Mouse (Mus musculus): Measurements from ENCODE around the gene Cep83.
"Not testable (repeated sequence)": the region's sequence is repeated elsewhere in the genome, so short reads cannot be mapped to it uniquely, and the experiment has no call there.

Cep83 gene

DNA sequence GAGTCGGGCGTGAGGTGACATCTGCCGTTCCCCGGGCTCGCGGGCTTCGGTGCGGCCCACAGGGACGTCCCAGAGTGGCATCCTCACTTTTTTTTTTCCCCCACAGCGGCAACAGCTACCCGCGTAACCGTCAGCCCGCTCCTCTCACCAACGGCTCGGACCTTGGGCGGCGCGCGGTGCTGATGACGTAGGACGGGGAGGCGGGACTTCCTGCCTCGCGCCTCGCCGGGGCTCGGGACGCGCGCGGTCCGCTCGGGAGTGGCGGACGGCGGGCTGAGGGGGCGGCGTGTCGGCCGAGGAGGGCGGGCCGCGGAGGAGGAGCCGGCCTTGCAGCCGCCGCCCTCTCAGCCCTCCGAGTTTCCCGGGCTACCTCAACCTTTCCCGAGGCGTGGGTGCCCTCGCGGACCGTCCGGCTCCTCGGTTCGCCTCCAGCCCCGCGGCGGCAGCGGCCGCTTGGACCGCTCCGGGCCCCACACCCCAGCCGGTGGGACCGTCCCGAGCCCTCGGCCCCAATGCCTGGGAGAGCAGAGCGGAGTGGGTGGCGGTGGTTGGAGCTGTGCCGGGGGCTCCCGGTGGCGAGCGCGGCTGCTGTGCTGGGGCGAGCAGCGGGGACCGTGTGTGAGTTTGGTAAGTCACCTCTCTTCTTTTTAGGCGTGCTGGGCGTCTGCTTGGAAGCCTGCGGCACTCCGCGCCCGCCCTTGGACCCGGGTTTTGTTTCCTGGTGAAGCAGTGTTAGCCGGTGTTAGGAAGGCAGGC, at the start of gene Cep83:
Gene Cep83 (plus strand): TSS at position 235 of the 756 bp plus-strand sequence.
- in situ Hi-C loops (cut with MboI, MseI), result loop anchor here (5.0 kb wide), 1 partner anchor 254 kb away; the partner anchor contains the start of gene Plxnc1

DNA sequence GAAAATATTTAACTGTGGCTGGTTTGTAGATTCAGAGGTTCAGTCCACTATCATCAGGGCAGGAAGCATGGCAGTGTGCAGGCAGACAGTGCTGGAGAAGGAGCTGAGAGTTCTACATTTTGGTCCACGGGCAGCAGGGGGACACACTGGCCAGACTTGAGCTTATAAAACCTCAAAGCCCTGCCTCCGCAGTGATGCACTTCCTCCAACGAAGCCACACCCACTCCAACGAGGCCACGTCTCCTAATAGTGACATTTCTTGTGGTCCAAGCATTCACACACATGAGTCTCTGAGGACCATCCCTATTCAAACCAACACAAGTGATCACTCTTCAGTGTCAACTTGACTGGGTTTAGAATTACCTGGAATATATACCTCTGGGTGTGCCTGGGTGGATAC, 49.2 kb upstream of the Cep83 start:
- in situ Hi-C loops (cut with MboI, MseI), result no loop called here

DNA sequence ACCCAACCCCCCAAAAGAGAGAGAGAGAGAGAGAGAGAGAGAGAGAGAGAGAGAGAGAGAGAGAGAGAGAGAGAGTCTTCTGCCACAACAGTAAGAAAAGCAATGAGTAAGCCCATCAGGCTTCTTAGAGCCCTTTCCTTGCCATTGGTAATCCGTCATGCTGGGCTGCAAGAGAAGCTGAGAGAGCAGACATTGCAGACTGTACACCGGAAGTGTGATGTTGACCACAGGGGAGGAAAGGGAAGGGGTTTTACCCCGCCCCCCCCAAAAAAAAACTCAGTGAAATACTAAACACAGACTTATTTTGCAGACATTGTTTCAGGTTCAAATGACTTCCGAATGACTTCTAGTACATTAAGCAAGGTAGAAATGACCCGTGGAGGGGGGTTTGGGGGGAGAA, 48.4 kb upstream of the Cep83 start:
- in situ Hi-C loops (cut with MboI, MseI), result no loop called here

DNA sequence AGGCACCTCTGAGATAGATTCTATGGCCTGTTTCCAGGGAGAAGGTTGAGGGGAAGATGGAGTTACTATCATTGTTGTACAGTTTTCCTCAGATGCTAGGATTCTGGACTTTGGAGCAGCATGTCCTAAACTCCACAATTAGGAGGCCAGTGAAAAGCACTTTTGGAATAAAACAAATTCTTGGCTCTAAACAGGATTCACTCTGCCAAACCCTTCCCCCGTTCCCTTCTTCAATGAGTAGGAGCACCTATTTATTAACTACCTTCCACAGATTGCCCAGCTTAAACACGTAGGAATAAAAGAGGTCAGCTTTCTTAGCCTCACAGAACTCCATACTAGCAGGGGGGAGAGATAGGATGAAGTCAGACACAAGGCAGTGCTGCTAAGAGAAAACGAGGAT, 24.4 kb upstream of the Cep83 start:
- in situ Hi-C loops (cut with MboI, MseI), result no loop called here

DNA sequence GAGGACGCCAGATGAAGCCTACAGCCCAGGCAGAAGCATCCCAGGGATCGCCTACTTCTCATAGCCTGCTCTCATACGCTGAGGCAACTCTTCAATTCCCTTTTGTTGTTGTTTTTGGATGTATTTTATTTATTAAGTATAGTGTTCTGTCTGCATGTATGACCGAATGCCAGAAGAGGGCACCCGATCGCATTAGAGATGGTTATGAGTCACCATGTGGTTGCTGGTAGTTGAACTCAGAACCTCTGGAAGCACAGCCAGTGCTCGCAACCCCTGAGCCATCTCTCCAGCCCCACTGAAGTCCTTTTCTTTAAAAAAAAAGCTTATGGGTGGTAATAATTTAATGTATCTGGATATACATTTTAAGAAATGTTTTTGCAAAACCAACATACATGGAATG, 24.0 kb upstream of the Cep83 start:
- in situ Hi-C loops (cut with MboI, MseI), result no loop called here

DNA sequence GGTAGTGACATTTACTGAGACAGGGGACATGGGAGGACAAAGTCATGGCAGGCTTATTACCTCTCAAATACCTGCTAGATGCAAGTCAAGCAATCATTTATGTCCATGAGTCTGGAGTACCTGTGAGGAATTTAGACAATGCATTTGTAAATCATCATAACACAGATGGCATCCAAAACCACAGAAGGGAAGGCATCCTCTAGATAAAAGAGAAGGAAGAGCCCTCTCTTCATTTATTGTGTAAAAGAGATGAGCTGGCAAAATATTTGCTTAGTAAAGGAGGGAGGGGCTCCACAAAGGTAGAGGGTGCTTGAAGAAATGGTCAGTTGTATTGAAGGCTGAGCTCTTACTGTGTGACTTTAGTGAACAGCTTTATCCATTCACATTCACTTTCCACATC, 20.3 kb upstream of the Cep83 start:
- in situ Hi-C loops (cut with MboI, MseI), result no loop called here

DNA sequence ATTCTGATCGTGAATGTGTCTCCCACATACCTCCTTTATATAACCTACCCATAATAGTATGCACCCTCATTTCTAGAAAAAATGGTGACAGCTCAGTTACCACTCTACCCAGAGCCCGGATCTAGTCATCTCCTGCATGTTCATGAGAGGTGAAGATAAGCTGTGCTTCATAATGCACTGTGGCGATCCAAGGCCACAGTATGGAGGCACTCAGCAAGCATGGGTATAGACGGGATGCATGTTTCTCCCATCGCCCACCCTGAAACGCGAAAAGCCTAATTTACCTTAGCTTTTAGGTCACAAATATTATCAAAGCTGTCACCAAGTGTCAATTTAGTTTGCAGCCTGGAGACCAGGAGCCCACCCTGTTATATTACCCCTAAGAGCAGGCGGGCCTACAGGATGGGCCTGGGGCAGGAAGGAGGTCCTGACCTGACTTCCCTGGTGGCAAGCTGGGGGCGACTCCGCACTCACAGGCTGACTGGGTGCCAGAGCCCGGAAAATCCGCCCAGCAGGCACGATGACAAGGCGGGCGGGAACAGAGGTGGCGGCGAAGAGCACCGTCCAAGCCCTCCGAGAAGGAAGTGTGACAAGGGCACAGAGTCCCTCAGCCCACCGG, 544 bp upstream of the Cep83 start:
- in situ Hi-C loops (cut with MboI, MseI), result loop anchor here (5.0 kb wide), 1 partner anchor 254 kb away; the partner anchor contains the start of gene Plxnc1

DNA sequence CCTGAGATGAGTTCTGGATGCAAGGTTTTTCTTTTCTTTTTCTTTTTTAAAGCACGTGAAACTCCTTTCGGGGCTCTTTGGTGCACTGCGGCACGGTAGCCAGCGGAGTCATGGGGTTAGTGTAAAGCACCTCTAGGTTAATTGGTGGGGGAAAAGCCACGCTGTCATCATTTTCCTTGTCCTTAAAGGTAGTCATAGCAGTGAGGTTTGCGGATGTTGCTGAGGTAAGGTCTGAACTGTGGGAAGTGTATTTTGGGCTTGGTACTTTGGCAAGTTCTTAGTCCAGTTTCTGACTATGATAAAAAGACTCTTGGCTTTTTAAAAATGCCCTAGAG, 689 bp downstream of the Cep83 start:
- in situ Hi-C loops (cut with MboI, MseI), result loop anchor here (5.0 kb wide), 1 partner anchor 253 kb away; the partner anchor contains the start of gene Plxnc1

DNA sequence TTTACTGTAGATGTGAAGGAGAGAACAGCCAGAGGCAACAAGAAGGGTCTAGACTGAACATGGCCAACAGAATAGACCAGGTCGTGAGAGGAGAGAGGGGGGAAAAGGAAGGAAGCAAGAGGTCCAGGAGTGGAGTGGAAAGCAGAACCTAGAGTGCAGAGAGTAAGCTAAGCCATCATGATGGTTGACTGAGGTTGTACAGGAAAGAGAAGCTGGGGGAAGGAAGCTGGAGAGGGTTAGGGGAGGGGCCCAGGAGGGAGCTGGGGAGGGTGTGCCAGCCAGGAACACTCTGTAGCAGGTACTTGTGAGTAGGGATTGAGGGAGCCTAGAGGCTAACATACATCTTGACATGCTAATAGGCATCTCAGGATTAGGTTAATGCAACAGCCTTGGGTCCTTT, 1.9 kb downstream of the Cep83 start:
- in situ Hi-C loops (cut with MboI, MseI), result no loop called here

DNA sequence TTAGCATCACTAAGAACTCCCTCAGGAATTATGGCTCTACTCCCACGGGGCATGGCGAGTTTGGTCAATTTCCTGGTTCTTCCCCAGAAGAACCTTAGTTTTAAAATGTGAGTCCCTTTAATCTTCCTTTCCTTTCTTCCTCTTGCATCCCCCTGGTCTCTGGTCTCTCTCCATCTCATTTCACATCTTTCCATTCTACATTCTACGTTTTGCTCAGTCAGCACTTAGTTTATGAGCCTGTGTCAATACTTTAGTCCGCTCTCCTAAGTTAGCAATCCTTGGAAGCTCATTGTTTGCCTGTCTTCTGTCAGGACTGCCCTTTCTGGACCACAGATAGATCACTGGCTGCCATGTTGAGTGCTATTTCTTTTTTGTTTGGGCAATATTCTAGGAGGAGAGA, 3.7 kb downstream of the Cep83 start:
- in situ Hi-C loops (cut with MboI, MseI), result no loop called here

DNA sequence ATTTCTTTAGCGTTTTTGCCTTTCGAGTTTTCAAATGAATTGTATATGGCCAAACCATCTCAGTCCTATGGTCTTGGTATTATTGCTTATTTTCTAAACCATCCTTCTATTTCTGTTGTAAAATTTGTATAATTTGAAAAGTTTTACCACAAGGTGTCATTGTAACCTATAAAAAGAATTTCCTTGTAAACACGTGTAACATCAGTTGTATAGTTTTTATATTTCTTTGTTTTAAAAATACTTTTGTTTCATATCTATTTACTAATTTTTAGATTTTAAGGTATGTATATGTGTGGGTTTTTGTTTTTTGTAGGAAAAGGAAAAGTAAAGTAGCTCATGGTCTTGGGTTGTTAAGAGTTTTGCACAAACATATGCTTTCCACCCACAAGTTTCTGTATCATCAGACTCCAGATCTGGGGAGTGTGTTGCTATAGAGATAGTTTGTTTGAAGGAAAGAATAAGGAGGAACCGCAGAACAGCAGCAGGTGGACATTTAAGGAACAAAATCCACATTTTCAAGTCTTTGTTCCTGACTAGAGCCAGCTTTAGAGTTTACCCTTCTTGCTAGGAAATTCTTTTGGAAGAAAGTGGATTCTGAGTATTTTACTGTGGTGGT, 17.3 kb downstream of the Cep83 start:
- in situ Hi-C loops (cut with MboI, MseI), result no loop called here

DNA sequence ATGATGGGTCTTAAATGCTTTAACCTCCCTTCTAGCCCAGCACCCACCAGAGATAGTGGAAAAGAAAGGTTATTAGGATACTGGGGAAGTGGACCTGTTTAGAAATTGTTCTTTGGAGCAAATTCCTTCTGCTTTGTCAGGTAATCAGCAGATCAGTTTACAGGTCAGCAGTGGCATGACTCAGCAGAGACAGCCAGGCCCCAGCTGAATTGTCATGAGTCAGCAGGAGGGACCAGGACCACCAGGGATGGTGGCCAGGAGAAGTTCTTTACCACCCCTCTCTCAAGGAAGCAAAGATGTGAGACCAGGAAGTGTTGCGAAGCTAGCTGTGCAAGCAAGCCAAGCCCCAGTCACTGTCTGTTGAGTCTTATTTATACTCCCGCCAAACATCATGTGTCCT, 18.2 kb downstream of the Cep83 start:
- in situ Hi-C loops (cut with MboI, MseI), result no loop called here

DNA sequence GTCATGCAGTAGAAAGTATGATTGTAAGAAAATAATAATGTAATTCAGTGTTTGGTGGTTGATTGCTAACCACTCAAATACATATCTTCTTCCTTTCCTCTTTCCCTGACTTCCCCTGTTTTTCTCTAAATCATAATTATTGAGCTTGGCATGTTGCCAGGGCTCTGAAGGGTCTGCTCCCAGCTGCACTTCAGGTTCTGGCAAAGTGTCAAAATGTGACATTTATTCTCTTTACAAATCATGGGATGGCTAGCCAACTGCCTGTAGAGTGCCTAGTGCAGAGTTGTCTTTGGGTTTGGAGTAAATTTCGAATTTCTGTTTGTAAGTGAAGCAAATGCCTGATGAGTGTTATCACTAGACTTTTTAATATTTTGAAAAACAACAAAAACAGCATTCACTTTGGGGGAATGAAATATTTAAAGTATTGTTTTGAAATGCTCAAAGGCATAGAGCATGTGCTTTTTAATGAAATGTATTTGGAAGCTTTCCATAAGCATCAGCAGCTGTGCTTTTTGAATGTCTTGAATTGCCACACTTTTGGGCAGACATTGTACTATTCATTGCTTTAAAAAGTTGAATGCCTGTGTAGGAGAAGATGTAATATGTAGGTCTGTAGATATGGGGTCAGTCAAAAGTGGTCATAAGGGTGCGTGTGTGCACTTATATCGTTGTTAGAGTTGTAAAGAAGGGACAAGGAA, 21.3 kb downstream of the Cep83 start:
- in situ Hi-C loops (cut with MboI, MseI), result no loop called here

DNA sequence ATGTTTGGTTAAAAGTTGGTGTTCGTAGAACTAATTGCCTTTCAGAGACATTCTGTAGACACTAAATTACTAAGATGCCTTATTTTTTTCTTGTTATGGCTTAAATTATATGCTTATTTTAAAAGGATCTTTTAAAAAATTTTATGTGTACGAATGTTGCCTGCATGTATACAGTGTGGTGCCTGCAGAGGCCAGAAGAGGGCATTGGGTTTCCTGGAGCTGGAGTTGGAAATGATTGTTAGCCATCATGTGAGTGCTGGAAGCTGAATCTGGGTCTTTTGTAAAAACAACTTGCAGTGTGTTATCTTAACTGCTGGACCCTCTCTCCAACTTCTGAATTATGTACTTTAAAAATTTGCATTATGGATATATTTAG, 21.9 kb downstream of the Cep83 start:
- in situ Hi-C loops (cut with MboI, MseI), result no loop called here

DNA sequence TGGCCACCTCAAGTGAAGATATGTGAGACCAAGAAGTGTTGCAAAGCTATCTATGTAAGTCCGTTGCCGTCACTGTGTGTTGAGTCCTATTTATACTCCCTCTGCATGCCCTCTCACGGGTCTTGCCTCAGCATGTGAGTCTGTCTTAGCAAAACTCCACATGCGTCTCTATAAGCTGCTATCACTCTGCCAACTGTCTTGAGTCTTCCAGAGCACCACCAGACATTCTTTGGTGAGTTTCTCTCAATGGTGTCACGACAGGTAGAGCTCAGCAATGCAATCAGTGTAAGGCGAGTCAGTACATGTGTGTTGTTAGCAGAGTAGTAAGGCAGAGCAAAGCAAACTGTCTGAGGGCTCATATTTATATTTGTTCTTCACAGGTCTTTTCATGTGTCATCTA, 31.8 kb downstream of the Cep83 start:
- in situ Hi-C loops (cut with MboI, MseI), result no loop called here

DNA sequence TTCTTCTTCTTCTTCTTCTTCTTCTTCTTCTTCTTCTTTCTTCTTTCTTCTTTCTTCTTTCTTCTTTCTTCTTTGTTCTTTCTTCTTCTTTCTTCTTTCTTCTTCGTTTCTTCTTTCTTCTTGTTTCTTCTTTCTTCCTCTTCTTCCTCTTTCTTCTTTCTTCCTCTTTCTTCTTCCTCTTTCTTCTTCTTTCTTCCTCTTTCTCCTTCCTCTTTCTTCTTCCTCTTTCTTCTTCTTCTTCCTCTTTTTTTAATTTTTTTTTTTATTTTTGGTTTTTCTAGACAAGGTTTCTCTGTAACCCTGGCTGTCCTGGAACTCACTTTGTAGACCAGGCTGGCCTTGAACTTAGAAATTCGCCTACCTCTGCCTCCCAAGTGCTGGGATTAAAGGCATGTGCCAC, 39.6 kb downstream of the Cep83 start:
- in situ Hi-C loops (cut with MboI, MseI), result not testable (repeated sequence)

DNA sequence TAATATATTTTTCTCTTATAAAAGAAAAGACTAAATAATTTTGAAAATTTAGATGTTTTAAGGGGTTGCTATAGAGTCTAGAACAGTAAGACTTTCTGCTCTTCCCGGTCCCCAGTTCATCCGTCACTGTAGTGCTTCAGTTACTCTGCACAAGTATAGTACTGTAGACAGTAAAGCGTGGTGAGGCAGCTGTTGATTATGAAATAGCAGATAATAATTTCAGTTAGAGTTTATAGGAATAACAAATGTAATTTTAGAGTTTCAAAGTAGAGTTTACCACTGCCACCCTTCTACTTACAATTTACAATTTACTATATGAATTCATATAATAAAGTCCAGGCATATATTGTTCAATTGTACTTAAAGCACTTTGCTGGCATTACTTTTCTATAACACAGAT, 42.0 kb downstream of the Cep83 start:
- in situ Hi-C loops (cut with MboI, MseI), result no loop called here

DNA sequence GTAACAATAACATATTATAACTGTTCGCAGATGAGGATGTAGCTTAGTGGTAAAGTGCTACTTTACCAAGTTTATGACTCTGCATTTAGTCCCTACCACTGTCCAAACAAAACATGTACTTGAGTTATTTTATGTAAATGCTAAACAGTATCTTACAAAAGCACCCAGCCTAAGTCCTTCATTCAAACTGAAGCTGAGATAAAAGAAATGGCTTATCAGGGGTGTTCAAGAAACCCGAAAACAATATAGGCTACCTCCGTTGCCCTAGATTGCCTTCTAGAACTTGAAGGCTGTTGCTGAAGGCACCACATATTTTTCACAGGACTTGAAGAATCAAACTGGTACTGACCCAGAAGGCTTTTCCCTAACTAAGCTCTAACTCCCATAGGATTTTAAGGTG, 46.4 kb downstream of the Cep83 start:
- in situ Hi-C loops (cut with MboI, MseI), result no loop called here

DNA sequence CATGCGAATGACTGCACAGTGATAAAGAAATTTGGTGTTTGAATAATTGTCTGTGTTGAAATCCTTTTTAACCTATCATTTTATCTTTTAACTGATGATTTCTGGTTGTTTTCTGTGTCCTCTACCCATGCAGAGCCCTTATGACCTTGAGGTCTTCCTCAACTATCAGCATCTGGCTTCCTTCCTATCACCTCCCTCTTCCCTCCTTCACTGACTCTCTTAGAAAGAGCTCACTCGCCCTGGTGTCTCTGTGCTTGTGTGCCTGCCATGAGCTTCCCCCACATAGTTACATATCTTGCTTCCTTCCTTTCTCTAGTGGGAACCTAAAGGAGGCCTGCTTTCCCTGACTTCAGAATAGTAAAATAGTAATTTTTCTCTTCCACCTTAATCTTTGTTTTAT, 51.8 kb downstream of the Cep83 start:
- in situ Hi-C loops (cut with MboI, MseI), result no loop called here

DNA sequence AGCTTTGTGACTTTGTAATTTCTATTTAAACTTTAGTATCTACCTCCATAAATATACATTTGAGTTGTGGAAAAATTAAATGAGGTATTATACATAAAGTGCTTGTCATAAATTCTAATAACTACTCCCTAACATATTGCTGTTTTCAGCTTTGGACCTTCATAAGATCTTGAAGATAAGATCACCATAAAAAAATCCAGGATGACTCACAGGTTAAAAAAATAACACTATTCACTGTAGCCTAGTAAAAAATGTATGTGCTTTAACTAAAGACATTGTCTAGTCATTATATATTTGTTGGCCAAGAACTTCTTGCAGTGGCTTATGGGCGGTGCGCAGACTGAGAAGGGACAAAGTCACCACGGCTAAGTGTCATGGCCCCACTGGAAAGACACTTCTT, 53.0 kb downstream of the Cep83 start:
- in situ Hi-C loops (cut with MboI, MseI), result no loop called here

DNA sequence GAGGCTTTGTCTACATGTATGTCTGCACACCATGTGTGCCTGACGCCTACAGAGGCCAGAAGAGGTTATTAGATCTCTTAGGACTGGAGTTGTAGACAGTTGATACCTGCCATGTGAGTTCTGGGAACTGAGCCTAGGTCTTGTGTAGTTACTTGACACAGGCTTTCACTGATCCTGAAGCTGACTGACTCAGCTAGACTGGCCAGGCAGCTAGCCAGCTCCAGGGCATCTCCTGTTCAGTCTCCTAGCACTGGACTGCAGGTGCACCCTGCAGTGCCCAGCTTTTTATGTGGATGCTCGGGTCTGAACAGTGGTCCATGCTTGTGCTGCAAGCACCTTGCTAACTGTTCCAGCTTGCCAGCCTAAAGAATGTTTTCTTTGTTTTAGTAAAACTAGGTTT, 58.6 kb downstream of the Cep83 start:
- in situ Hi-C loops (cut with MboI, MseI), result no loop called here

DNA sequence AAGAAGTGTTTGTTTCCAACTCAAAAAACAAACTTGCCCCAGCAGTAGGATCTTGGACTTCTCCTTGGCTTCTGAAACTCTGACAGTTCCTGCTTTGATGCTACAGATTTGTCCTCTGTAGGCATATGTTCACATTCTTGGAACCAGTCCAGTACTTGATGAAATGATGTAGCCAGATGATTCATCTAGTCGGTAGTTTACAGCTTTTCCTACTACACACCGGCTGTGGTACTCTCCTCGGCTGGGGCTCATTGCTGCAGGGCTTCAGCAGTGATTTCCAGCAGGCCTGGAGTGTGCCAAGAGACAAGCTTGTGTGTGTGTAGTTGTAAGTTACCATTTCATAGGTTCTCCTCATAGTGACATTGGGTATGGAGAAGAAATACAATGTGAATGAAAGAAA, 83.0 kb downstream of the Cep83 start:
- in situ Hi-C loops (cut with MboI, MseI), result no loop called here
